Mouse (Mus musculus) heart, adult 18-20 months (tissue): ENCODE measurements around the gene Rd3. TPM values are rescaled to one million over a fixed set of nuclear protein-coding genes. Genes with fewer than 3 reads are reported as not detected.

Experiments used
- DNase-seq, 2 experiments: peaks; one replicate each; pipeline ENCODE4 v3.0.0; 2021 to 2022; ENCODE audit warnings: mixed read lengths in 1 of 2
- long read RNA-seq, 2 experiments: library from polyadenylated mRNA; stranded (forward); transcript quantifications; one replicate each; pipeline ENCODE4 v2.0.0; 2021
- total RNA-seq, 2 experiments: library from RNA; stranded (reverse); gene quantifications; 2 replicates each; pipeline ENCODE4 v1.2.3; 2021

Rd3 gene
- under 1 TPM; 0.15 to 0.26 TPM for total RNA-seq
- long read RNA-seq, experiment 1, partial matches to known transcripts, result 0 of 1 reads
- long read RNA-seq, experiment 1, other reads (novel, unspliced or antisense), result 1 of 1 reads
- long read RNA-seq, experiment 2, result 0 reads

GRCm38 (mm10) chr1:191977187-191977586, at the start of gene Rd3:
Rd3 (plus strand) TSS chr1:191977370.
- DNase-seq, result no peak

- no peak for DNase-seq
Observed at GRCm38 (mm10) chr1:191928345-191928744, 48.8 kb upstream of the Rd3 start.

DNA sequence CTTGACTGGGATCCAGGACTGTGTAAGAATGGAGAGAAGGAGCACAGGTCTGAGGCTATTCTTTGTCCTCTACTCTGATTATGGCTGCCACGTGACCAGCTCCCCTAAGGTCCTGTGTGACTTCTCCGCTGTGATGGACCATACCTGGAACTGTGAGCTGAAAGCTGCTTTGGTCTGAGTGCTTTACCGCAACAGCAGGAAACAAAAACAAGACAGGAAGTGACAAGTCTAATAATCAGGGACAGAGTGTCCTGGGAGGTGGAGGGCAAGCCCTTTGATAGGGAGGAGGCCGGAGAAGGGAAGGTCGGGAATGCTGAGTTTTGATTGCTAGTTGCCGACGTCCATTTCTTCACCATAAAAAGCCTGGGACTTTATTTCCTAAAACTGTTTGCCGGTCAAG, 48.1 kb upstream of the Rd3 start:
- peak in 1 of 2 experiments; percentile 33 for DNase-seq

DNA sequence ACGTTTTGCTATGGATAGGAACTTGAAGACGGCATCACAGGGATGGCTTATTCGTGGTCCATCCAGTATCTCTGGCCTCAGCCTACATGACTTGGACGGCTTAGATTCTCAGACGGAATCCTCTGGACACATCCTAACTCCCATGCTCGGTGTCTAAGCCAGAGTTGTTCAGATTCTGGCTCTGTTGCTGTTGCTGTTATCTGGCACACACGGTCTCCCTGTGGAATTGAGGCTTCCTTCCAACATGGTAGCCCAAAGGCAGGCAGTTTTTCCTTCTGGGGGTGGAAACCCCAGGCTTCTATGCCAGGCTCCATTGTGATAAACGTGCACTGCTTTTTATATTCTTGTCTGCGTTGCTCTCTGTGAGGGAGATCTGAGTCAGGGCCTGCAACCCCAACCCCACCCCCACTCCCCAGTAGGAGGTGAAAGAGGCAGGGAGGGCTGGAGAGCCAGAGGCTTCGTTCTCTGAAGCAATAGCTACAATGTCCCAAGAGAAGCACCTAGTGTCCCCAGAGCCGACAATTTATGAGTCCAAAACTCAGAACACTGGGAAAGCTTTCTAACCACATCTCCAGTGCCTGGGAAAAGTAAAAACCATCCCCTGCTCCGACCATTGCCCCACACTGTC, 47.2 kb upstream of the Rd3 start:
- DNase-seq, result peak; percentile 54 to 56

DNA sequence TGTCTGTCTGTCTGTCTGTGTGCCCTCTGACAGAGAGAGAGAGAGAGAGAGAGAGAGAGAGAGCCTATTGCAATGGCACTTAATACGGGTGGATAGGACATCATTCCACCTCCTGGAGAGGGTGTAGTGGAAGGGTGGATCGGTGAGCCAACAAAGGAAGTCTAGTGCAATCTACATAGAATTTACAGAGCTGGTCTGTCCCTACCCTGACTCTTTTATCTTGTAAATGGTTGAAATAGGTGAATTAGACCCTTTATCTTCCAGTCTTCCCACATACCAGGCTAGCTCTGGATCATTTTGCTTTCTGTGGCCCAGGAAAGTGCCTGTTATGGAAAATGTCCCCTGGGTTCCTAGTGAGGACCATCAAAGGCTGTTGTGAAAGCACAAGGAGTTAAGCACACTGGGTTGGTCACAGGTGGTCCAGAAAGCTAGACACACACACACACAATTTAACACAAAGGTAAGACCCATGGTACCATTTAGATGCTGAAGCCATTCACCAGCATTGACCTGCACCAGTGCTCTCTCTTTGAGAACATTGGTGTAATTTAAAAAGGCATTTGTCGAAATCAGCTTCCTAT, 46.6 kb upstream of the Rd3 start:
- DNase-seq, result no peak

- no peak for DNase-seq
Observed at GRCm38 (mm10) chr1:191932286-191932985, 44.7 kb upstream of the Rd3 start.

GRCm38 (mm10) chr1:191932986-191933632, 44.1 kb upstream of the Rd3 start:
- no peak for DNase-seq

- DNase-seq, result no peak
Observed at GRCm38 (mm10) chr1:191943638-191944037, 33.5 kb upstream of the Rd3 start.

GRCm38 (mm10) chr1:191945341-191945740, 31.8 kb upstream of the Rd3 start:
- DNase-seq, result no peak

DNA sequence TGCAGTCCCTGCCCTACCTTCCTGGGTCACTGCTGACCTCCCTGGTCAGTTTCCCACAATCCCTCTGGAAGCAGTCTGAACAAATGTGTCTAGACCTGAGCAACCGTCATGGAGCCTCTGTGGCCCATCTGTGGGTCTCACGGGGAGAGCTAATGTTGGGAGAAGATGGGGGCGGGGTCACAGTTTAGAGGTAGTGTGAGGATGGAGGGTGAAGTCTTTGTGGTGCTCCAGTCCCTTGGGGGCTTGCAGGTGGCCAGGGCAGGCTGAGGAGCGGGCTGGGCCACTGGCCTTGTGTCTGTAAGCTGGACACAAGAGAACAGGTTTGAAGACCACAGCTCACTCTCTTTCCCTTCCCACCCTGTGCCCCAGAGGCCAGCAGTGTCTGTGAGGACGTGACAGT, 31.4 kb upstream of the Rd3 start:
- DNase-seq, result no peak

DNA sequence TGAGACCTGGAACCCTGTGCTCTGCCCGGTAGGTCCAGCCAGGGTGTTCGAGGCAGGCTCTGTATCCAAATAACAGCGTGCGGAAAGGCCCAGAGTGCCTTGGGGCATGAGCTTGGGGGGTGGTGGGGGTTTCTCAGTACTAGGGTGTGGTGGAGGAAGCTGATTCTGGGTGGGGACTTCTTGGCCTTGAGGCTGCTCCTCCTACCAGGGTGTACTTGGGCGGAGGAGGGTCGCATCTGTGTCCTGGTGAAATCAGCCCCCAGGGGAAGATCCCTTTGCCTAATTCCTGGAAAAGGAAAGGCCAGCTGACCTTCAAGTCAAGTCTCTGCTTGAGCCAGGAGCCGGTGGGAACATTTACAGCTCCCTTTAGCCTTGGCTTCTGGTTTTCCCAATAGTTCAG, 30.9 kb upstream of the Rd3 start:
- peak; percentile 54 to 77 for DNase-seq

- DNase-seq, result no peak
Observed at GRCm38 (mm10) chr1:191946835-191947234, 30.3 kb upstream of the Rd3 start.

DNA sequence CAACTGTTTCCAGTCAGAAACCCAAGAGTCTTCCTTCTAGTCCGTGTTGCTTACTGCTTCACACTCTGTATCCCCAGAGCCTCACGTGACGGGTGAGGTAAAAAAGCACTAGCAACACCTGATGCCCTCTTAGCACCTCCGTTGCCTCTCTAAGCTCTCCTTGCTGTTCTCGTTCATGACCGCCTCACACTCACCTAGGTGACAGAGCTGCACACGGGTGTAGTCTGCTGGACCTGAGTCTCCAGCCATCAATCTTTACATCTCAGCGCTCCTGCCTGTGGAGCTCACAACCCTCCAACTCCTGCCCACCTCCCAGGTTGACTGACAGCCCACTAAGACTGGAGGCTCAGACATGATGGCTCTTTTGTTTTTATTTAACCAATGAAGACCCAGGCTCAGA, 29.4 kb upstream of the Rd3 start:
- no peak for DNase-seq

GRCm38 (mm10) chr1:191948600-191948999, 28.6 kb upstream of the Rd3 start:
- no peak for DNase-seq

DNA sequence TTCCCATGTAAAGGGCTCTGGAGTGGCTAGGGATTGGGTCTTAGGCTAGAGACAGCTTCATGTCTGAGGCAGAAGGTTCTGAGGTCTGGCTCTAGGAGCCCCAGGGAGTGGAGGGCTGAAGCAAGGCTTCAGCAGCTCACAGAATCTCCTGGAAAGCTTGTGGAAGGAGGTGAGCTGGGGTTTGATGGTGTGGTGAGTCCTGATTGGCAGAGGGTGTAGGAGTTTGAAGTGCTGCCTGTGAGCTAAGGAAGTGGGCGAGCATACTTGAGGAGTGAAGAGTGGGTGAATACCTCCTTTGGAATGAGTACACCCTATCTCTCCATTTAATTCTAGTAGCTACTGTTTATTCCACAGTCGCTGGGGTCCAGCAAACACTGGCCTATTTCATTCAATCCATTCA, 26.6 kb upstream of the Rd3 start:
- no peak for DNase-seq

DNA sequence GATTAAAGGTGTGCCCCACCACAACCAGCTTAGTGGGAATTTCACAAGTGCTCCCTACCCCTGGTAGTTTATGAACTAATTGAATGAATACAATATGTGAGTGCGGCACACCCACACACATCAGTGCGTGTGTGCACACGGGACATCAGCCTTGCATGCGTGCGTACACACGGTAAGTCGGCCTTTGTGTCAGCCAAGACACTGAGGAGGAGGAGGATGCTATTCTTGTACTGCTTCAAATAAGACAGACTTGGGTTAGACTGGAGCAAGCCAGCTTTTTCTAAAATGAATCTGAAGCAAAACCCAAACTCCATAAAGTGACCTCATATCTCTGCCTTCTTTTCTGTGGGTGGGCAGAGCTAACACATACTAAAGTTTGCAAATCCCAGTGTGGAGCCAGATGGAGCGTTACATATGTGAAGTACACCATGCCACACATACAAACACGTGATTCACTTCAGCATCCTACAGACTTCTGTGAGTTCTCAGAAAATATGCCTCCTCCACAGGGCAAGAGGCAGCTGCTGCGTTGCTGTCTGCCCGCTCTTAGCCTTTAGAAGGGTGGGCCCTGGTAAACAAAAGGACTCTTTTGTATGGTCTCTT, 24.3 kb upstream of the Rd3 start:
- no peak for DNase-seq

- peak; percentile 61 to 85 for DNase-seq
Observed at GRCm38 (mm10) chr1:191955101-191955500, 22.1 kb upstream of the Rd3 start.

DNA sequence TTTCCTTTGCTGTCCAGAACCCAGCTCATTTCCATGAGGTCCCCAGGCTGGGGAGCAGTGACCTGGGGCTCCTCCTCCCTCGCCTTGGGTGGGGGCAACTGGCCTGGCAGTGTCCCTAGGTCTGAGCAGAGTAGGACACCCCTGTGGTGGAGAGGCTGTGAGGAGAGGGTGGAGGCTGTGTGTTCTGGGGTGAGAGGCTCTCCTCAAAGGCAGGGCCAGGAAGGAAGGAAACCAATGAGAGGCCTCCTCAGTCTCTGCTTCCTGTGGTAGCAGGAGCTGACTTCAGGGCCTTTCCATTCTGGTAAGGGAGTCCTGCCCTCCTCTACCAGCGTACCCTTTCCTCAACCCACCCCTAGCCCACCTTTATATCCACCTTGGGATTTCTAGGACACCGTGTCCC, 20.9 kb upstream of the Rd3 start:
- peak; percentile 48 to 81 for DNase-seq

GRCm38 (mm10) chr1:191956871-191957270, 20.3 kb upstream of the Rd3 start:
- DNase-seq, result peak; percentile 66 to 71

DNA sequence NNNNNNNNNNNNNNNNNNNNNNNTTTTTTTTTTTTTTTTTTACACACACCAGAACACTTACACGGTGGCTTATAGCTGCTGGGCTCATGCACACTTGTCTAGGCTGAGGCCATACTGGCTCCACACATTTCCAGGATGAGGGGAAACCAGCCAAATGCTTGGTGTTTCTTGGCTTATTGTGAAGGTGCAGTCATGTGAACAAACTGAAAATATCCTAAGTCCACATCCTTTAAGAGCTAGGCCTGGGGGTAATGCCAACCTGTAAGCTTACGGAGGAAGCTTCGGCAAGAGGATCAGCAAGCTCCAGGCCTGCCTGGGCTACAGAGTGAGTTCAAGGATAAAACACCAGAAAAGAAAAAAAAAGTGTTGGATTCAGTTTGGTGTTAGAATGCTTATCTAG, 19.8 kb upstream of the Rd3 start:
- DNase-seq, result peak; percentile 59 to 77

DNA sequence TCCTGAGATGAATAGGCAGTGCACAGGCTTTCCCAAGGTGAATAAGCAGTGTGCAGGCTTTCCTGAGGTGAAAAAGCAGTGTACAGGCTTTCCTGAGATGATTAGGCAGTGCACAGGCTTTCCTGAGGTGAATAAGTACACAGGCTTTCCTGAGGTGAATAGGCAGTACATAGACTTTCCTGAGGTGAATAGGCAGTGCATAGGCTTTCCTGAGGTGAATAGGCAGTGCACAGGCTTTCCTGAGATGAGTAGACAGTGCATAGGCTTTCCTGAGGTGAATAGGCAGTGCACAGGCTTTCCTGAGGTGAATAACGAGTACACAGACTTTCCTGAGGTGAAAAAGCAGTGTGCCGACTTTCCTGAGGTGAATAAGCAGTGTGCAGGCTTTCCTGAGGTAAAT, 16.2 kb upstream of the Rd3 start:
- no peak for DNase-seq

GRCm38 (mm10) chr1:191963413-191963812, 13.8 kb upstream of the Rd3 start:
- DNase-seq, result no peak
